Mouse (Mus musculus) Patski (cell line): ENCODE measurements at regions not wholly inside any gene's neighbourhood (a gene's known extent, or its start where the extent isn't known, plus 50 kb on each side); places are given as distances from the start of the nearest gene placed in this dataset.

Experiments
- ATAC-seq: fragments of 100-300 bp; one replicate; pipeline ENCODE4 v1.8.0; 2021
- CTCF ChIA-PET: fragments of 350-600 bp; sonication (Branson Sonifier 250); formaldehyde crosslinking; loops from one replicate; lab custom pipeline; 2022; ENCODE audit warnings: inconsistent platforms; lab: Charles Lee
- POLR2A ChIA-PET: fragments of 350-600 bp; sonication (Branson Sonifier 250); formaldehyde crosslinking; loops from one replicate; lab custom pipeline; 2022; ENCODE audit warnings: antibody characterized with exemption, inconsistent platforms; lab: Charles Lee
- DNase-seq: peaks from one replicate; pipeline ENCODE4 v3.0.0-alpha.2; 2011; ENCODE audit warnings: low read depth, low spot score
- H3K27me3 ChIP-seq: fragments of 371-371 bp; one replicate; pipeline ENCODE4 v1.5.1; 2021
- CTCF ChIP-seq: fragments of 100-300 bp; IDR thresholded peaks from one replicate; pipeline ENCODE4 v1.5.1; 2021
- in situ Hi-C: fragments of 300-500 bp; cut with MboI; formaldehyde crosslinking; loops from 3 replicates; pipeline ENCODE4 v1.11.1; 2018; ENCODE audit warnings: low pct_unique_long_range_greater_than_20kb, mixed read lengths

DNA sequence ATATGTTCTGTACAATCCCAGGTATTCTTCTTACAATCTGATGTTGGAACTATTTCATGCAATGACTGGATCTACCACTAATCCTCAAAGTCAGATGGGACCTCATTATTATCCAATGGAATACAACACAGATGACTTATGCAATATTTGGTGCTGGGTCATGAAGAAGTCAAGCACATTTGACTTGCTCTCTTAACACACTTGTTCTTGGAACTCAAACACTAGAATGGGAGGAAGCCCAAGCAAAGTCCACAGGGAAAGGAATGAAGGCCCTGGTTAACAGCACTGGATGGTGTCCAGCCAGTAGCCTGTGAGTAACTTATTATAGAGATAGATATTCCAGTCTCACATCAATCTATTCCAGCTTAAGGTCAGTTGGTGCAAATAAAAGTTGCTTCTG, 486.8 kb upstream of the Gm11114 start:
- H3K27me3 ChIP-seq = no peaks in the 10 kb centered on the region
- DNase-seq (no peak), ATAC-seq (no peak)
- ChIA-PET POLR2A (no interaction called here), CTCF (no interaction called here)
- no peak for TF ChIP-seq CTCF
- in situ Hi-C loops = no loop called here

DNA sequence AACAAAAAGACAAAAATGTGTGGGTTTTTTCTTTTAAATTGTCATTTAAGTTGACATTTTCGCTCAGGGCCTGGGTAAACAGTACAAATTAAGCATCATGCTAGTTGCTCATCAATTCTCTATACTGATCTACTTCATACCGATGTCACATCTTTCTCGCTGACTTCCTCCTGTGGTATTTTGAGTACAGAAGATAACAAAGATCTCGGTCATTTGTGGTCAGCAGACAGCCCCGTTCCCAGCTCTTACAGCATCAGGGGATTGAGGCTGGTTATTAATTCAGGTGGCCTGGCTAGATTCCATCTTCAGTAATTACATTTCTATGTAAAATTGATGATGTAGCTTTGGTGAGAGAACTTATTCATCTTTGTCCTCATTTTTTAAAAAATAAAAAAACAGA, 483.6 kb upstream of the Gm11114 start:
- H3K27me3 ChIP-seq = peaks cover 5% of the 10 kb centered on the region
- ChIA-PET CTCF (no interaction called here), POLR2A (no interaction called here)
- ATAC-seq (no peak), DNase-seq (no peak)
- no peak for TF ChIP-seq CTCF
- in situ Hi-C loops = no loop called here

DNA sequence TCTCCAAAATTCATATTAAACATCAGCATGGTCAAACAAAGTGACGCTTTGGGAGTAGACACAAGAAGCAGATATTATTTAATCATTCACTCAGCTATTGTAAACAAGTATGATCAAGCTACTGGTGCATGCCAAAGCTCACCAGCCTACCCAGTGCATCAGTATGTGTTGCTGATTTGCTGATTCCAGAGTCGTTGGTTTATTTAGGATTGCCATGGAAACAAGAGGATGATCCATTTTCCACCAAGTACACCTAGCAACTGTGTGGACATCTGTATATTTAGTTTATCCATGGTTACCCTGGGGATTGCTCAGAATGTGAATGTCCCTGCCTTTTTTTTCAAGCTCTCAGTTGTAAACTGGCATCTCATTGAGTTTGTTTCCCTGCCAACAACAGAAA, 481.9 kb upstream of the Gm11114 start:
- ChIA-PET POLR2A (interaction anchor here (0.6 kb wide), 1 partner anchor 334 kb away, joined by 4 read pairs; no protein-coding TSS in a partner anchor), CTCF (interaction anchor here (1.4 kb wide), 2 partner anchors 20 to 29 kb away, joined by 3 to 5 read pairs; no protein-coding TSS in a partner anchor)
- no peak for TF ChIP-seq CTCF
- no peak for ATAC-seq
- in situ Hi-C loops = no loop called here
- no peak for DNase-seq
- peaks cover 9% of the 10 kb centered on the region for H3K27me3 ChIP-seq

DNA sequence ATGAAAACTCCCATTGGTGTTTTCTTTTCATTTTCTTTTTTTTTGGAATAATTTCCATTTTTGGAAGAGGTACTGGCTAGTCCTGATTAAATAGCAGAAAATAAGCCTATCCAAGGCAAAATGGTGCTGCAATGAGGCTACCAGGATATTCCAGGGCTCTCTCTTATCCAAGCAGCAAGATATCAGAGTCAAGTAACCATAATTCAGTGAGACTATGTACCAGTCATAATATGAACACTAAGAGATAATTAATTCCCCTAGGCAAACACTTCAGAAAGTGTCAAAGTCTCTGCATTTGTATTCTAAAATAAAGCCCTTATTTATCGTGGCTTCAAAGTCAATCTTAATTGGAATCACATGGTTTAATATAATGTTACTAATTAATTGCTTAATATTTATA, 475.1 kb upstream of the Gm11114 start:
- peaks cover 13% of the 10 kb centered on the region for H3K27me3 ChIP-seq
- CTCF ChIA-PET = no interaction called here
- no peak for TF ChIP-seq CTCF
- ATAC-seq = no peak
- no peak for DNase-seq
- in situ Hi-C loops = no loop called here
- POLR2A ChIA-PET = no interaction called here

DNA sequence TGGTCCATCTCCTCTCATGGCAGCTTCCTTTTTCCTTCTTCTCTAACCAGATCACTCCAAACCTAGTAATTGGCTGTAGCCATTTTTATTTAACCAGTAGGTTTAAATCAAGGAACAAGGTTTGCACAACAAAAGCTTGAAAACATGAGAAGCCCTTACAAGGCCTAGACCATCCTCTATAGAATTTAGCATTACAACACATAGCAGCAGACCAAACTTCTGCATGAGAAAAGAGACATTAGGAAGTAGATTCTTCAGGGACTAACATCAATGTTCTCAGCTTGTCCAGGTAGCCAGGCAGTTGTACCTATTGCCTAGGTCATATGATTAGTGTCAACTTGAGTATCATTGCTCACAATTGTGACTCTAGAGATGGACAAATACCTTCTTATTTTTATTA, 468.6 kb upstream of the Gm11114 start:
- no peak for DNase-seq
- in situ Hi-C loops = no loop called here
- CTCF ChIA-PET = no interaction called here
- POLR2A ChIA-PET = no interaction called here
- peaks cover 4% of the 10 kb centered on the region for H3K27me3 ChIP-seq
- TF ChIP-seq CTCF = no peak
- ATAC-seq = no peak

DNA sequence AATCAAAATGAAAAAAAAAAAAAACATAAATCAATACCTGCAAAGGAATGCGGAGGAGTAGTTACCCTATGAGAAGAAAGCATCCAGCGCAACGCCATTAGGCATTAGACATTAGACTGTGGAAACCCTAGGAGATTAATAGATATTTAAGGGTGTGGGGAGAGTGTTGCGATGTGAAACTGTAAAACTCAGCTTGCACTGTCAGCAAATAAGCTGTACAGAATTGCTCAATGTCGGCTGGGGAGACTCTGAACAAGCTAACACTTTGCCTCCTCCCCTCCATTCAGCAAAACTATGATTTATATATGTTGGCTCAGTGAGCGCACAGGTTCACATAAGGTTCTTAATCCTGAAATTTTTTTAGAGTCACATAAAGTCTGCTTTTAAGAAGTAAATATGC, 451.0 kb upstream of the Gm11114 start:
- CTCF ChIA-PET = no interaction called here
- no peak for TF ChIP-seq CTCF
- in situ Hi-C loops = no loop called here
- no peak for DNase-seq
- POLR2A ChIA-PET = no interaction called here
- no peaks in the 10 kb centered on the region for H3K27me3 ChIP-seq
- ATAC-seq = no peak

DNA sequence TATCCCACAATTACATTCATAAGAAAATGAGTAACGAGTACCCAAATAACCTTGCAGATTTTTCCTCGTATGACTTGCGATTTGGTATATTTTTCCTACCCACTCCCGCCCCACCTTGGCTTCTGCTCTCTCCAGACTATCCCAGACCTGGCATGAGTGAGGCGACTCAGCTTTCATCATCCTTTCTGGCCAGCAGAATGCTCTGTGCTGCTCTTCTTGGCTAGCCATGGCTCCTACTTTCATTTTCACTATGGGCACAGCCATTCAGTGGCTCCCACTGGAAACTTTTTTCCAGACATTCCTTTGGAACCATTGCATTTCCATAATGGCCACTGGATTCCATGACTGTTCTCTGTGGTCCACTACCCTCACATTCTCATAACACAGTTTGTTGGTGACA, 449.1 kb upstream of the Gm11114 start:
- CTCF ChIA-PET = no interaction called here
- ATAC-seq (peak; percentile 44), DNase-seq (peak; percentile 3)
- no peak for TF ChIP-seq CTCF
- H3K27me3 ChIP-seq = no peaks in the 10 kb centered on the region
- POLR2A ChIA-PET = no interaction called here
- in situ Hi-C loops = no loop called here

DNA sequence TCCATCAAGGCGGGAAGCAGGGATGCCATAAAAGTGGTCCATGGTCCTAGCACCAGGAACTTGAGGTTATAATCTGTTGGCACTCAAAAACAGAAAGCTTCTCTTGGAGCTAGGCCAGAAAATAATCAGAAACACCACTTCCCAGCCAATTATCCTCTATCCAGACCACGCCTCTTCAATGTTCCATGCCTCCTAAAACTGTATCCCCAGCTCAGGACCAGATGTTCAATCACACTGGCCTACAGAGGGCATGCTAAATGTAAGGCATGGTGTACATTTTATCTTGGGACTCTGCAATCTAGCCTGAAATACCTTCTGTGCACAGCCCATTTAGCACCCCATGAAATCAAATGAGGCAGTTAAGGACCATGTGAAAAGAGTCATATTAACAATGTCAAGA, 418.4 kb upstream of the Gm11114 start:
- ChIA-PET CTCF (no interaction called here), POLR2A (no interaction called here)
- peaks cover 8% of the 10 kb centered on the region for H3K27me3 ChIP-seq
- TF ChIP-seq CTCF = no peak
- ATAC-seq (no peak), DNase-seq (no peak)
- in situ Hi-C loops = no loop called here

DNA sequence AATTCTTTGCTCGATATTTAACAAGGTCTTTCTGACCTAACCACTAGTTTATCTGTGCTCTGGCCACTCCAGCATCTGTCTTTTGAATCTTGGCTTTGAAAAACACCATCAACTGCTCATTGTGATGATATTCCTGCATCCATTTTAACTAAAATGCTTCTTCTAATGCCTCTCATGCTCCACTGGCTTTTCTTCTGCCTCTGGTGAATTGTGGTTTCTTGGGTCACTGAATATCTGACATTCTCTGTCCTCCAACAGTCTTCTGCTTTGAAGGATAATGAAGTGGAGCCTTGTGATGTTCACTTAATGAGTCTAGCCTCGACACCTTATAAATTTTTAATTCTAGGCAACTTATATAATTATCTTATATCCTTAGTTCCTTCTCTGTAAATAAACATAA, 416.5 kb upstream of the Gm11114 start:
- ChIA-PET CTCF (no interaction called here), POLR2A (no interaction called here)
- TF ChIP-seq CTCF = no peak
- H3K27me3 ChIP-seq = peaks cover 8% of the 10 kb centered on the region
- in situ Hi-C loops = no loop called here
- DNase-seq (peak; percentile 12), ATAC-seq (peak; percentile 54)

DNA sequence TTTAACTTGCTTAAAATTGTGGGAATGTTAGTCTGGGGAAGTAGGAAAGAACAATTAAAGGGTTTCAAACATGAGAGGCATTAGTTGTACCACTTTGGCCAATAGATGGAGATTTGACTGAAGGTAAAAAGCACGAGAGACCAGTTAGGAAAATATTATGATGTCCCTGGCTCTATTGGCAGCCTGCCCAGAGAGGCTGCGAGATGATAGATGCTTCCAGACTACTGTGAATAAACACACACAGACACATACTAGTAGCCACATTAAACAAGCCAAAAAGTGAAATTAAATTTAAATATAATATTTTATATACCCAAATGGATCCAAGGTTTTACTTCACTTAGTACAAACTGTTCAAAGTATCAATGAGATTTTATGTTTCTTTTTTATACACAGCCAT, 411.9 kb upstream of the Gm11114 start:
- in situ Hi-C loops = no loop called here
- POLR2A ChIA-PET = interaction anchor here (0.8 kb wide), 1 partner anchor 109 kb away, joined by 3 read pairs; no protein-coding TSS in a partner anchor
- TF ChIP-seq CTCF = no peak
- peaks cover 4% of the 10 kb centered on the region for H3K27me3 ChIP-seq
- DNase-seq (no peak), ATAC-seq (no peak)
- CTCF ChIA-PET = no interaction called here

DNA sequence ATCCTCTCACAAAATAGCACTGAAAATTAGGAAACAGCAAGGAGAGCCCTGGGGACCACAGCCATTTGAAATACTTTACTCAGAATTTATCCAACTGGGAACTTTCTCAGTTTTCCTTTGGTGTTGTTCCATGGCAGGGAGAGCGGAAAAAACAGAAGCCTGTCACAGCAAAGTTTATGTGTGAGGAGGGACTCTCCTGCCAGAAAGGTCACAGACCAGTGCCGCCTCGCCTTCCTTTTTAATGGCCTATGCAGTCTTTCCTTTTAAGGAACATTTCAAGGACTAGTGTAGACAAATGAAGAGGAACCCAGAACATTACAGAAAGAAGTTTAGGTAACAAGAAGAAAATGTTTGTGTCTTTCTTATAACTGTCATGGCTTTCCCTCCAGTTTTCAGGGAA, 406.3 kb upstream of the Gm11114 start:
- H3K27me3 ChIP-seq = peaks cover 8% of the 10 kb centered on the region
- no peak for TF ChIP-seq CTCF
- DNase-seq = no peak
- POLR2A ChIA-PET = no interaction called here
- ATAC-seq = no peak
- in situ Hi-C loops = no loop called here
- CTCF ChIA-PET = no interaction called here

DNA sequence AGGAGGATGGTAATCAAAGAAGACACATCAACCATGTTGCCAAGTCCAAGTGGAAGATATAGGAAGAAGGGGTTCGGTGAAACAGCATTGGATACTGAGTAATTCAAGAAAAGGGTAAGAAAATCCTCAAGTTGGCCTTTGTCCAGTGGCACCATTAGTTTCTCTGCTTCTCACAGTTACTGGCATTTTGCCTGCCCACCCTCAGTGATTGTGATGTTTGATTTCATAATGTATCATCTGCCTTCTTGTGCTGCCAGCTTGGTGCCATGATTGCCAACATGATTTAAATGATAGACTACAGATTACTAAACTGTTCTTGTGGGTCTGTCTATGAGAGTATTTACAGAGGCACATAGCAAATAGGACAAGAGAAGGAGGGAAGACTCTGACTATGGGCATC, 399.3 kb upstream of the Gm11114 start:
- no peaks in the 10 kb centered on the region for H3K27me3 ChIP-seq
- ChIA-PET POLR2A (no interaction called here), CTCF (no interaction called here)
- DNase-seq (no peak), ATAC-seq (no peak)
- TF ChIP-seq CTCF = no peak
- in situ Hi-C loops = no loop called here
